Mouse (Mus musculus) bone marrow, adult 2 months (tissue): ENCODE results near the gene Gm10142.

ENCODE experiments used
- CTCF ChIP-seq: fragments of 200-500 bp; IDR thresholded peaks from 2 replicates; pipeline ENCODE4 v1.5.1; 2011; ENCODE audit warnings: low read length, control low read depth; ENCODE audit not compliant: control insufficient read depth, insufficient read depth
- POLR2A ChIP-seq: fragments of 200-500 bp; IDR thresholded peaks from 2 replicates; pipeline ENCODE4 v1.6.1; 2011; ENCODE audit warnings: low read depth, mild to moderate bottlenecking, control low read depth, low read length, borderline replicate concordance; ENCODE audit not compliant: control insufficient read depth

GRCm38 (mm10) chr10:77673765-77674164, 41.8 kb upstream of the Gm10142 start:
- TF ChIP-seq CTCF = no peak
- no peak for TF ChIP-seq POLR2A
